Mouse (Mus musculus) heart, embryonic 15.5 days (tissue): ENCODE data around the gene Llph. TPM values are rescaled to one million over a fixed set of nuclear protein-coding genes. Genes with fewer than 3 reads are reported as not detected.
A peak's percentile ranks its signal among the peaks of the same experiment; 100 is the strongest.

Experiments
- ATAC-seq: fragments of 200-750 bp; cut with Nextera tagmentation; replicated peaks from 2 replicates; pipeline ENCODE4 v1.8.0; 2017; ENCODE audit warnings: low read depth, moderate TSS enrichment; ENCODE audit not compliant: insufficient number of reproducible peaks, insufficient read depth, low FRiP score
- H3K27ac ChIP-seq: fragments of 300-500 bp; sonication (generic); 2 replicates; pipeline ENCODE4 v1.5.1; 2015; ENCODE audit warnings: mild to moderate bottlenecking, inconsistent platforms
- H3K27me3 ChIP-seq: fragments of 300-500 bp; sonication (generic); 2 replicates; pipeline ENCODE4 v1.6.1; 2015; ENCODE audit warnings: inconsistent platforms
- H3K36me3 ChIP-seq: fragments of 300-500 bp; sonication (generic); 2 replicates; pipeline ENCODE4 v1.6.1; 2015; ENCODE audit warnings: mild to moderate bottlenecking, inconsistent platforms
- H3K4me1 ChIP-seq: fragments of 300-500 bp; sonication (generic); replicated peaks from 2 replicates; pipeline ENCODE4 v1.6.1; 2015; ENCODE audit warnings: inconsistent platforms
- H3K4me2 ChIP-seq: fragments of 300-500 bp; sonication (generic); 2 replicates; pipeline ENCODE4 v1.6.1; 2015; ENCODE audit warnings: inconsistent platforms, mild to moderate bottlenecking, moderate library complexity
- H3K4me3 ChIP-seq: fragments of 300-500 bp; sonication (generic); 2 replicates; pipeline ENCODE4 v1.5.1; 2015; ENCODE audit warnings: mild to moderate bottlenecking, inconsistent platforms
- H3K9ac ChIP-seq: fragments of 300-500 bp; sonication (generic); 2 replicates; pipeline ENCODE4 v1.6.1; 2015; ENCODE audit warnings: mild to moderate bottlenecking, inconsistent platforms
- H3K9me3 ChIP-seq: fragments of 300-500 bp; sonication (generic); replicated peaks from 2 replicates; pipeline ENCODE4 v1.6.1; 2016; ENCODE audit warnings: inconsistent platforms
- WGBS: fragments of 180-500 bp; shearing (Covaris S2); methylation state at CpG from one replicate; pipeline ENCODE4 v1.1.7; 2015; ENCODE audit warnings: mixed read lengths; 5-methylcytosine and 5-hydroxymethylcytosine counted together
- polyA plus RNA-seq: library from polyadenylated mRNA; unstranded; fragments of >200 nt; fragmentation: Nextera tagmentation; extraction: Ambion mirVana; gene quantifications from 2 replicates; pipeline ENCODE4 v1.2.1, GENCODE M21; 2015

The Llph gene
- 26.0 and 29.4 TPM in 2 replicates for polyA plus RNA-seq

DNA sequence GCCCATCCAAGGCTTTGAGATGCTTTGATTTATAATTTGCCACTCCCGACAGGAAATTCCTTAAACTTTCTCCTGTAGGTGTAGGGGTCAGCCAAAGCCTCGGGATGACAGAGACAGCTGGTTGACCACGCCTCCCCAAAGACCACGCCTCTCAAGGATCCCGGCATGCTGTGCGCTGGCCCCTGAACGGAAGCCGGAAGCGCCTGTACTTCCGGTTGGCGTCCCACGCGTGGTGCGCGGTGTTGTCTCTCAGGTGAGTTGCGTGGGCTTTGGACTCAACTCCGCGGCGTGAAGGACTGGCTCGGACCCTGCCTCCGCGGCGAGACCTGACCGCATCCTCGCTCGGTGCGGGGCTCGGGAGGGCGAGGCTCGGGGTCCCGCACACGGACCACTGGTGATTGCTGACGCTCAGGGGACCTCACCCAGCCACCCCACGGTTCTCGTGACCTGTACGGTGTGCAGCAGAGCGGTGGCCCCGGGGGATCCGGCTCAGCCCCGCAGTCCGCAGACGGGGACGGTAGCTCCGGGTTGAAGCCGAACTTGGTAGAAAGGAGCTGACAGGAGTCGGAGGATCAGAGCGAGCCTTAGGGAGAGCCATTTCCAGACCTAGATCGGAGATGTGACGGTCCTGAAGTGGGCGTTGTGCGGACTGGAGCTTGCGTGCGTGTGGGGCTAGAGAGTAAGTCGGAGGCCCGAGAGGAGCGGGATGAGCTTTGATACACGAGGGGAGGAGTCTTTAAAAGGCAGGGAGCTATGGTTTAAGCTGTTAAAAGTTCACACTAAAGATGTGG, at the start of gene Llph:
Gene Llph (plus strand): TSS at position 200 of the 791 bp plus-strand sequence.
- H3K9me3 ChIP-seq: no peaks in the 10 kb centered on the region
- H3K9ac ChIP-seq: peak within 1 kb of the TSS; percentile 89
- under 1% methylated on average over 57 of the region's 57 CpGs for WGBS
- H3K27ac ChIP-seq: peak within 1 kb of the TSS; percentile 67
- peak within 1 kb of the TSS; percentile 87 for H3K4me2 ChIP-seq
- ATAC-seq: peak; percentile 90
- H3K4me1 ChIP-seq: peaks cover 10% of the 10 kb centered on the region
- peaks cover 32% of the 10 kb centered on the region for H3K36me3 ChIP-seq
- no peaks in the 10 kb centered on the region for H3K27me3 ChIP-seq
- H3K4me3 ChIP-seq: peak within 1 kb of the TSS; percentile 96

DNA sequence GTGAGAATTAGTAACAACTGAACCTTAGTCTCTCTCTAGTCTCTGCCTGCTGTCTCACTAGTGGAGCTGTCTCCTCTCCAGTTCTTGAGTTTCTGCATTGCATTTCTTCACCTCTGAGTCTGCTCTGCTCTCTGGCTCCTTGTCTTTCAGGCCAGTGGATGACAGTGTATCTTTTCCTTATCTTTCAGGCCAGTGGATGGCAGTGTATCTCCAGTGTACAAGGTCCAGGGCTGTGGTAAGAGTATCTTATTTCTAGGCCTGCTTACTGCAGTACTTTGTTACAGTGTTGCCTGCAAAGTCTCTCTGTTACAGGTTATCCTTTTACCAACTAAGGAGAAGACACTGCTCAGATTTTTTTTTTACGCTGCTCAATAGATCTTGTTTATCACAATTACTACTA, 44.0 kb upstream of the Llph start:
- Histone ChIP-seq H3K9me3 (no peaks in the 10 kb centered on the region), H3K4me3 (no peak overlapping the region), H3K4me1 (no peaks in the 10 kb centered on the region), H3K36me3 (no peaks in the 10 kb centered on the region), H3K9ac (no peak overlapping the region), H3K27me3 (no peaks in the 10 kb centered on the region), H3K4me2 (no peak overlapping the region), H3K27ac (no peak overlapping the region)
- WGBS: 91% methylated on average over 1 of the region's 1 CpGs
- no peak for ATAC-seq

DNA sequence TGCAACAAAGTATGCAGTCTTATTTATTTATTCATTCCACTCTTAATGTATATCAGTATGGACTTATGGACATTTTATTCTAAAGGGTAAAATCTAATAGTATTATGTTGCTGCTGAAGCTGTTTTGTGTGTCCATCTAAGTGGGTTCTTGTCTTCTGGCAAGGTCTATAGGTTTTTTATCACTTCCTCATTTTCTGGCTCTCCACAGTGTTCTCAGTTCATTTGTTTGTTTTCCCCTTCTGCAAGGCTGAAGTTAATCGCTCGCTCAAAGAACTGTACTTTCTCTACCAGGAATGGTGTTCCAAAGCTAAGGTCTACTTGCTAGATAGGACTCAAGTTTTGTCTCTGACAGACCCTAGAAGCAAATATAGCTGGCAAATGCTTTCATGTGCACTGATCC, 43.5 kb upstream of the Llph start:
- Histone ChIP-seq H3K27me3 (no peaks in the 10 kb centered on the region), H3K9me3 (no peaks in the 10 kb centered on the region), H3K4me1 (no peaks in the 10 kb centered on the region), H3K4me3 (no peak overlapping the region), H3K27ac (no peak overlapping the region), H3K36me3 (no peaks in the 10 kb centered on the region), H3K4me2 (no peak overlapping the region), H3K9ac (no peak overlapping the region)
- WGBS: 67% methylated on average over 2 of the region's 2 CpGs
- ATAC-seq: no peak

GRCm38 (mm10) chr10:120188513-120188912, 38.4 kb upstream of the Llph start:
- no peaks in the 10 kb centered on the region for H3K9me3 ChIP-seq
- no peak overlapping the region for H3K9ac ChIP-seq
- no peak overlapping the region for H3K4me2 ChIP-seq
- 69% methylated on average over 2 of the region's 2 CpGs for WGBS
- no peak overlapping the region for H3K27ac ChIP-seq
- H3K27me3 ChIP-seq: no peaks in the 10 kb centered on the region
- no peak for ATAC-seq
- no peaks in the 10 kb centered on the region for H3K36me3 ChIP-seq
- H3K4me1 ChIP-seq: no peaks in the 10 kb centered on the region
- H3K4me3 ChIP-seq: no peak overlapping the region

DNA sequence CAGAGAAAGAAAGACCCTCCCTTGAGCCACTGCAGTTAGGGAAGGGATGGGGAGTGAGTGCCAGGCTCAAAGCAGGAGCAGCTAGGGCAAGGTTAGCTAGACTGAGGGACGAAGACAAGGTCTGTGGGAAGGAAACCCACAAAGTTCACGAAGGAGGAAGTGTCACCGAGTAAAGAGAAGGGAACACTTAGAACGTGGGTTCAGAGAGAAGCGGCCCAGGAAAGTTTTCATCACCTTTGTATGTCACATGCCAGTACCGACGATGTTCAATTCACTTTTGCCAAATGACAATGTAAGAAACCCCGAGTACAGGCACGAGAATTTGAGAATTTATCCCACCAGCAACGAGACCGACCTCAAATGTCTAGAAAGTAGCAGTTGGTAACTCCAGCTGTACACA, 37.6 kb upstream of the Llph start:
- Histone ChIP-seq H3K4me1 (no peaks in the 10 kb centered on the region), H3K27me3 (no peaks in the 10 kb centered on the region), H3K27ac (no peak overlapping the region), H3K4me2 (no peak overlapping the region), H3K4me3 (no peak overlapping the region), H3K36me3 (no peaks in the 10 kb centered on the region), H3K9me3 (no peaks in the 10 kb centered on the region), H3K9ac (no peak overlapping the region)
- 51% methylated on average over 11 of the region's 11 CpGs for WGBS
- no peak for ATAC-seq

DNA sequence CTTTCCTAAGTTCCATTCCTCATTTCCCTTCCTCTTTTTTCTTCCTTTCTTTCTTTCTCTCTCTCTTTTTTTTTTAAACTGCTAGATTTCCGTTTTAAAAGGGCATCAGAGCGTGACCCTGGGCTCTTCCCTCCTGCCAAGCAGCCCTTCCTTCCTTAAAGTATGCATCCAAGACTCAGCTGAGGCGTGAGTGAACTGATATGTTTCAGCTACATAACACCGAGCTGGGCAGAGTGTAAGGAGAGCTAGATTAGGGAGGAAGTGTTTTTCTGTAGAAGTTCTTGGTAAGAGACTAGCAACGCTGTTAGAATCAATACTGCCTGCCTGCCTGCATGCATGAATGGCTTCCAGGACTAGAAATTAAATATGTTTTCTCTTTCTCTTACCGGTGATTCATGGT, 37.1 kb upstream of the Llph start:
- H3K27me3 ChIP-seq: no peaks in the 10 kb centered on the region
- H3K4me1 ChIP-seq: no peaks in the 10 kb centered on the region
- 31% methylated on average over 6 of the region's 6 CpGs for WGBS
- H3K4me3 ChIP-seq: no peak overlapping the region
- no peak for ATAC-seq
- H3K9me3 ChIP-seq: no peaks in the 10 kb centered on the region
- no peak overlapping the region for H3K27ac ChIP-seq
- no peaks in the 10 kb centered on the region for H3K36me3 ChIP-seq
- H3K9ac ChIP-seq: no peak overlapping the region
- H3K4me2 ChIP-seq: no peak overlapping the region

- Histone ChIP-seq H3K9ac (no peak overlapping the region), H3K4me3 (no peak overlapping the region), H3K27ac (no peak overlapping the region), H3K4me1 (no peaks in the 10 kb centered on the region), H3K36me3 (no peaks in the 10 kb centered on the region), H3K4me2 (no peak overlapping the region), H3K27me3 (no peaks in the 10 kb centered on the region), H3K9me3 (no peaks in the 10 kb centered on the region)
- no peak for ATAC-seq
- 82% methylated on average over 6 of the region's 6 CpGs for WGBS
These were observed 35.7 kb upstream of the Llph start for GRCm38 (mm10) chr10:120191165-120191564.

GRCm38 (mm10) chr10:120192278-120192677, 34.6 kb upstream of the Llph start:
- no peak overlapping the region for H3K27ac ChIP-seq
- H3K27me3 ChIP-seq: no peaks in the 10 kb centered on the region
- no peaks in the 10 kb centered on the region for H3K4me1 ChIP-seq
- H3K4me3 ChIP-seq: no peak overlapping the region
- no peak for ATAC-seq
- 84% methylated on average over 4 of the region's 4 CpGs for WGBS
- no peak overlapping the region for H3K9ac ChIP-seq
- no peak overlapping the region for H3K4me2 ChIP-seq
- H3K9me3 ChIP-seq: no peaks in the 10 kb centered on the region
- no peaks in the 10 kb centered on the region for H3K36me3 ChIP-seq

DNA sequence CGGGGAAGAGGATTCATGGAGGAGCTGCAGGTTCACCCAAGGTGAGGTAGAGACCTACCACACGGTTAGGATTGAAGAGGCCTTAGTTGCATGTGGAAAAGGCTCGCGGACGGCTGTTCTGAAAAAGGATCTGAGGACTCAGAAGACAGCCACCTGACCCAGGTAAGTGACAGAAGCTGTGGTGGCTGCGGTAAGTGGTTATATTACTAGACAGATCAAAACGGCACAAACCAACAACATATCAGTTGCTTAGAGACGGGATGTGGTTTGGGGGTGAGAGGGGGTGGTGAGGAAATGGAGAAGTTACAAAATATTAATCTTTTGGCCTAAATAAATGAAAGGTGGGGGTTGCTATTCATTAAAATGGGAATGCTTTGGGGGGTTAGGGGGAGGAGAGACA, 33.6 kb upstream of the Llph start:
- Histone ChIP-seq H3K27ac (no peak overlapping the region), H3K4me2 (no peak overlapping the region), H3K9ac (no peak overlapping the region), H3K27me3 (no peaks in the 10 kb centered on the region), H3K36me3 (no peaks in the 10 kb centered on the region), H3K4me1 (no peaks in the 10 kb centered on the region), H3K4me3 (no peak overlapping the region), H3K9me3 (no peaks in the 10 kb centered on the region)
- ATAC-seq: no peak
- WGBS: 78% methylated on average over 8 of the region's 8 CpGs

DNA sequence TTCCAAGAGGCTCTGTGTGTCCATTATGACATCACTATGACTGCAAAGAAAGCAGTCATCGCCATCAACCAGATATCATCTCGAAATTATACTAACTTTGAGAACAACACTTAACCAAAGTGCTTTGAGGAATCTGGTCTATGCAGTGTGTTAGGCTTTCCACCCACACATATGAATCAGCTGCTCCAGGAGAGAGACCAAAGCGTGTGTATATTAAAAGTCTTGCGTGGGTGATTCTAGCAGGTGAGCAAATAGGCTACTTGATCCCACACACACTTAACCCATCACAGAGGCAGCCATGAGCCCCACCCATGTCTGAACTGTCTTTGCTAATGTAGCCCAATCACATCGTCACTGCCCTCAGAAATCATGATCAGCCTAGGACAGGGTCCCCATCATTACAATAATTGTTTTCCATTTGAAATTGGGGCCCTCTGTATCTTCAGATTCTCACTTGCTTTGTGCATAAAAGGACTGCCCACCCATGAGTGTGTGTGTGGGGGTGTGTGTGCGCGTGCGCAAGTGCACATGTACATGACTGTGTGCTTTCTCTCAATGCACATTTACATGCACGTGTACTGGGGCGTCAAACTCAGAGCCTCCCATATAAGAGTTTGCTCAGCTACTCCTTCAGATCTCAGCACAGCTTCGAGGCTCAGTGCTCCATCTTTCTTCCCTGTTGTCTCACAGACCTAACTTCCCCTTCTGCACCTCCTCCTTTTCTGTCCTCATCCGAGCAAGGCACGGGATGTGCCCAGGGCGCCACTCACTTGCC, 29.6 kb upstream of the Llph start:
- H3K4me3 ChIP-seq: no peak overlapping the region
- H3K27me3 ChIP-seq: 0 out of 2 replicates have a peak, but pooled peaks cover 9% of the 10 kb centered on the region
- no peak overlapping the region for H3K9ac ChIP-seq
- H3K27ac ChIP-seq: no peak overlapping the region
- no peak overlapping the region for H3K4me2 ChIP-seq
- WGBS: 72% methylated on average over 14 of the region's 14 CpGs
- no peak for ATAC-seq
- peaks cover 8% of the 10 kb centered on the region for H3K4me1 ChIP-seq
- H3K9me3 ChIP-seq: no peaks in the 10 kb centered on the region
- no peaks in the 10 kb centered on the region for H3K36me3 ChIP-seq

DNA sequence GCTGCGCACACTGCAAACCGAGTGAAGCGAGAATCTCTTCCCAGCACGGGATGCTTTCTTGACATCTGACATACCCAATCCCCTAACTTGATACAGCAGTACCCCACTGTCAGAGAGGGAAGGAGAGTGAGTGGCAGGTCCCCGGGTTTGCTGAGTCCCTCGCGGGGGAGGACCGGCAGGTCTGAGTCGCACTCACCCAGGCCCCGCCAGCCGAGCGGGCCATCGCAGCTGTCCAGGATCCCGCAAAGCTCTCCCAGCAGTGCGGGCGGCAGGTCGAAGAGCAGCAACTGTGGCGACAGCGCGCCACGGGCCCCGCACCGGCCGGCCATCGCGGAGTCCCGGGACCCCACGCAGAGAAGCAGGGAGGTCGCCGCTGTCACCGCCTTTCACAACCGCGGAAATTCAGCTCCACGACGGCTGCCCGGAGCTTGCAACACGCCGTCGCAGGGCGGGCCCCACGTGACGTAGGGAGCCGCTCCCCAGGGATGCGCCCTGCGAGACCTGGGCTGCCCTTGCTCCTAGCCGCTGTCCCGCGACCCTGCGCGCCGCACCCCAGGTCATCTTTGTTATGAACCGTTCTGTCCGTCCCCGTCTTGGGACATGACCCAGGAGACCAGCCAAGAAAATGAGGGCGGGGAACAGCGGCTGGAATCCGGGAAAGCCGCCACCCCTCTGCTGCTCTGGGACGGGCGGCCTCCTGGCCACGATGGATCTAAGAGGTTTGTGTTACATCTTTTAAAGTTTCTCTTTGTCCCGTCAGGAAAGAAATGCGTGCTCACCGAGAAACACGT, 25.5 kb upstream of the Llph start, which contains the start of gene Tmbim4:
Gene Tmbim4 (plus strand): TSS at position 460 of the 791 bp plus-strand sequence.
- 2% methylated on average over 65 of the region's 65 CpGs for WGBS
- Histone ChIP-seq H3K27me3 (peaks cover 9% of the 10 kb centered on the region; the same call in 1 of the 2 replicates), H3K9me3 (no peaks in the 10 kb centered on the region), H3K4me3 (peak within 1 kb of the TSS; percentile 66), H3K27ac (no peak within 1 kb of the TSS), H3K36me3 (no peaks in the 10 kb centered on the region), H3K9ac (peak within 1 kb of the TSS; percentile 45), H3K4me2 (peak within 1 kb of the TSS; percentile 99), H3K4me1 (peaks cover 8% of the 10 kb centered on the region)
- ATAC-seq: peak; percentile 57; the same call in 1 of the 2 replicates
